Comparison of ENCODE assay signal across 14 mouse cellular contexts in genomic region chr10:5163770-5164169, GRCm38 (mm10).
DNase-seq lines count a peak whose midpoint lies in the region; ATAC-seq and TF ChIP-seq lines count a peak whose summit lies in the region.
"Had no signal": no experiment of that assay in that cellular context is flagged by ENCODE, and none has a peak within 500 bp of the region (broad histone marks: within the 10 kb centered on the region; RNA-seq: fewer than 3 reads in every experiment).

No protein-coding gene starts in this region.

- no peaks in the 10 kb centered on the region for H3K4me1 ChIP-seq in lung, adult 2 months (ENCODE audit: control insufficient read depth, insufficient read depth, low read length)
- H3K4me1 ChIP-seq in forebrain, embryonic 10.5 days, result no peaks in the 10 kb centered on the region
- H3K4me1 ChIP-seq in hindbrain, embryonic 16.5 days (ENCODE audit: control insufficient read depth, insufficient read depth, low read depth, low read length), result no peaks in the 10 kb centered on the region
- H3K4me1 ChIP-seq: midbrain, embryonic 12.5 days had no signal

- no peaks in the 10 kb centered on the region for H3K27me3 ChIP-seq in forebrain, embryonic 10.5 days (ENCODE audit: poor library complexity, severe bottlenecking)
- no peaks in the 10 kb centered on the region for H3K27me3 ChIP-seq in hindbrain, embryonic 16.5 days (replicated peaks; ENCODE audit: control insufficient read depth, insufficient read depth, low read length)
- H3K27me3 ChIP-seq: liver, embryonic 15.5 days; midbrain, embryonic 12.5 days had no signal

- ATAC-seq in hematopoietic stem cell, adult 5-6 weeks (replicated peaks in 1 of 2; ENCODE audit: insufficient read depth in 1 of 2, low FRiP score in 2 of 2, low TSS enrichment in 1 of 2, low read depth in 1 of 2, poor library complexity in 2 of 2, severe bottlenecking in 2 of 2), result peak; percentile 55 to 70; a peak in 3 of 4 replicates
- no peak for ATAC-seq in hindbrain, embryonic 16.5 days
- ATAC-seq: forebrain, embryonic 16.5 days; hindbrain, postnatal 0 days had no signal

- no peak for TF ChIP-seq POLR2A in lung, adult 2 months (IDR thresholded peaks at IDR 0.05; ENCODE audit: borderline replicate concordance, extremely low read depth, low read depth, low read length)

- H3K27ac ChIP-seq in forebrain, embryonic 10.5 days, result no peak overlapping the region
- no peak overlapping the region for H3K27ac ChIP-seq in hindbrain, embryonic 16.5 days (ENCODE audit: low read depth, low read length)
- H3K27ac ChIP-seq: hindbrain, postnatal 0 days; liver, embryonic 15.5 days; midbrain, embryonic 12.5 days had no signal

- TF ChIP-seq CTCF in lung, adult 2 months (IDR thresholded peaks at IDR 0.05; ENCODE audit: insufficient read depth, low read length), result no peak

- H3K4me3 ChIP-seq in lung, adult 2 months (replicated peaks; ENCODE audit: extremely low read depth, low read depth, low read length), result no peak overlapping the region
- H3K4me3 ChIP-seq in forebrain, embryonic 10.5 days, result no peak overlapping the region
- no peak overlapping the region for H3K4me3 ChIP-seq in hindbrain, embryonic 16.5 days (ENCODE audit: low read length)
- H3K4me3 ChIP-seq: liver, embryonic 15.5 days; midbrain, embryonic 12.5 days had no signal

- no peak overlapping the region for H3K4me2 ChIP-seq in hindbrain, embryonic 16.5 days (ENCODE audit: low read length)
- H3K4me2 ChIP-seq: liver, embryonic 15.5 days; midbrain, embryonic 12.5 days had no signal

- WGBS in lung, adult 2 months, result 24% methylated on average over 6 of the region's 6 CpGs
- WGBS in forebrain, embryonic 10.5 days, result 77% methylated on average over 6 of the region's 6 CpGs
- 78% methylated on average over 6 of the region's 6 CpGs for WGBS in hindbrain, embryonic 16.5 days

- no peaks in the 10 kb centered on the region for H3K9me3 ChIP-seq in forebrain, embryonic 10.5 days
- no peaks in the 10 kb centered on the region for H3K9me3 ChIP-seq in hindbrain, embryonic 16.5 days (ENCODE audit: control insufficient read depth, low read length)
- H3K9me3 ChIP-seq: liver, embryonic 15.5 days; midbrain, embryonic 12.5 days had no signal

- DNase-seq in lung, postnatal 10 days, result peak; percentile 26
- DNase-seq in lung, adult 2 months, result no peak
- peak; percentile 43 for DNase-seq in naive thymus-derived CD4-positive, alpha-beta T cell, adult 2 months (ENCODE audit: low read depth)
- DNase-seq in thymus, postnatal 36 days, result peak; percentile 63 to 71
- DNase-seq in kidney, adult 9 months, result no peak
- no peak for DNase-seq in forebrain, embryonic 10.5 days (ENCODE audit: extremely low spot score, low spot score)
- DNase-seq: cerebellum, adult 8-10 months; gastrocnemius, postnatal 14 days had no signal

- H3K9ac ChIP-seq in hindbrain, embryonic 16.5 days (ENCODE audit: low read depth, low read length), result no peak overlapping the region
- H3K9ac ChIP-seq: liver, embryonic 15.5 days; midbrain, embryonic 12.5 days had no signal

- H3K36me3 ChIP-seq in forebrain, embryonic 10.5 days (replicated peaks), result no peaks in the 10 kb centered on the region
- no peaks in the 10 kb centered on the region; the same call in 1 of the 2 replicates for H3K36me3 ChIP-seq in hindbrain, embryonic 16.5 days (ENCODE audit: control insufficient read depth, insufficient read depth, low read length)
- H3K36me3 ChIP-seq: midbrain, embryonic 12.5 days had no signal

Comparison
In these comparisons a context has a peak if more than half of its experiments do, and no peak if none do; other contexts are left out.
1. DNase-seq: peak in lung, postnatal 10 days (single experiment), naive thymus-derived CD4-positive, alpha-beta T cell, adult 2 months (single experiment) and thymus, postnatal 36 days (2 of 2); none in lung, adult 2 months (single experiment), kidney, adult 9 months (single experiment) and forebrain, embryonic 10.5 days (single experiment).